Mouse (Mus musculus) heart, postnatal 25 days (tissue): ENCODE data around the gene Ttc9b. TPM values are rescaled to one million over a fixed set of nuclear protein-coding genes. Genes with fewer than 3 reads are reported as not detected.

Experiments
- DNase-seq: peaks from one replicate; pipeline ENCODE4 v3.0.0; 2022; ENCODE audit warnings: low spot score
- intact Hi-C: fragments of 180-260 bp; cut with DNase I; formaldehyde crosslinking; loops from one replicate; pipeline ENCODE4 v1.15.1; 2025
- total RNA-seq, 2 experiments: library from RNA; stranded (reverse); gene quantifications; 2 replicates each; pipeline ENCODE4 v1.2.3; 2021

Ttc9b gene
- total RNA-seq, 2 experiments from 2014 or later: not detected

DNA sequence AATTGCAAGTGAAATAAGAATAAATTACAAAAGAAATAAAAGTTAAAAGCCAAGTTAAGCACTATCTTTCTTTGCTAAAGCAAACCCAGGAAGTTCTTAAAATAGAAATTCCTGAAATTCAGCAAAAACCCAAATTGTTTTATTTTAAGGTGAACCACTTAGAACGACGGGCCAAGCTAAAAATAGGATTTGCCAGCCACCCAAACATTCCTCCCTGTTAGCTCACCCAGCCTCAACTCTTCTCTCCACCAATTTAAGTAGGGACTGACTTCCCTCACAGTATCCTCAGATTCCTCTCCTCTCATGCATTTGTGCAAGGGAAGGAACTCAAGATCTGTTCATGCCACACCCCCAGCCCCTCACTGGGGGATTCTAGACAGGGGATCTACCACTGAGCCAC lies 29.5 kb downstream of the Ttc9b start:
- DNase-seq: no peak
- intact Hi-C loops: no loop called here

DNA sequence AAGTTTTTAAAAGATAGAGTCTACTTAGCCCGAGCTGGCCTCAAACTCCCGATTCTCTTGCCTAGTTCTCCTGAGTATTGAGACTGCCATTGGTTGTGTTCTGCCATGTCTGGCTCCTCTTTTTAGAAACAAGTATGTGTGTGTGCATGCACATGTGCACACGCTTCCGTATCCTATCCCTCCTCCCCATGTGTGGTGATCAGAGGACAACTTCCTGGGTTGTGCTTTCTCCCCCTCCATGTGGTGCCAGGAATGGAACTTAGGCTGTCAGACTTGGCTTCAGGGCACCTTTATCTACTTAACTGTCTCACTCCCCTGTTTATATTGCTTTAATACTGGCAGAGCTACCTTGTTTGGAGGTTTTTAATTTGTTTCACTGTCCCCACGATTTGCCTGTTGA lies 31.5 kb downstream of the Ttc9b start:
- intact Hi-C loops: loop anchor here (1.0 to 5.0 kb wide), 3 partner anchors 34 to 348 kb away; partner anchors contain the start of gene Ltbp4
- no peak for DNase-seq

DNA sequence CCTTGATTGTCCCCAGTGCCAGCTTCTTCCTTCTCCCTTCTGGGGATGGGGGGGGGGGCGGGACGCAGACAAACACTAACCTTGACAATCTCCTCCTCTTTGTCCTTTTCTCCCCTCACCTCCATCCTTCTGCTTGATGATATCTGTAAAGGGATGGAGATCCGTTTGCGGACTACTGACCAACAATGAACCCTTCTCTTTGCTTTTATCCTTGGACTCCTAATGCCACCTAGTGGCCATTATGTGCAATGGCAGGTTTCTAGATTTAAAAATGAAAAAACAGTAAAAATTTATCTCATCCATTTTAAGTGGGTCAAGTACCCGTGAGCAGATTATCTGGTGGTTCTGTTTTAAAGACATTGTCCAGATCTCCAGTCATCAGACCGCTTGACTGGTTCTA lies 32.0 kb downstream of the Ttc9b start:
- DNase-seq: no peak

DNA sequence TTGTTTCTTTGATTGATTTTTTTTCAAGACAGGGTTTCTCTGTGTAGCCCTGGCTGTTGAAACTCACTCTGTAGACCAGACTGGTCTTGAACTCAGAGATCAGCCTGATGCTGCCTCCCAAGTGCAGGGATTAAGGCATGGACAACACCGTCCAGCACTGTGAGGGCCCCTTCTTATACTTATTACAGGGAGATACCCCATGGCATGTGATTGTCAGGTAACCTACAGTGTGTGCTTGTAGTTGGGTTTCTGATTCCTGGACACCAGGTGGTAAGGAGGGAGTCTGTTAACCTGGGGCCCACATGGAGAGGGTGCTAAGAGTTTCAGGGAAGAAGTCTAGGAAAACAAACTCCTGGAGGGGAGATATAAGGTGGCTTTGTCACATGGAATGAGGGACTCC lies 33.3 kb downstream of the Ttc9b start:
- no peak for DNase-seq
- intact Hi-C loops: loop anchor here (5.0 kb wide), 2 partner anchors 110 to 350 kb away; partner anchors contain the start of gene Ltbp4

More for the DNA sequence above, 32.0 kb downstream of the Ttc9b start:
- intact Hi-C loops: loop anchor here (1.0 to 5.0 kb wide), 3 partner anchors 34 to 348 kb away; partner anchors contain the start of gene Ltbp4

DNA sequence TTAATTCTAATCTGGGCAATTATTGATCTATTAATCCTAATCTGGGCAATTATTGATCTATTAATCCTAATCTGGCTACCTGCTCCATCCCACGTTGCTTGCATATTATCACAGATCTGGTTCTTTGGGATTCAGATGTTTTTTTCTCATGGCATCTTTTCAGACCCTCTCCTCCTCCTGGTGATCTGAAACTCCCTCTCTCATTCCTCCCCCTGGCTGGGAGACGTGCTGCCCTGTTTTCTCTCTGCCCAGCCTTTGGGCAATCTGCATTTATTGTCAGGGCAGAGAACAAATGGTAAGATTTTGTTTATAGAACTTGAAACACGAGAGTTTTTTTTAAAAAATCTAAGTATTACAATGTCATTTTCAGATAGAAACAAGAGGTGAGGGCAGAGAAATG lies 34.1 kb downstream of the Ttc9b start:
- intact Hi-C loops: loop anchor here (2.0 to 5.0 kb wide), 3 partner anchors 13 to 351 kb away; partner anchors contain the start of genes Ltbp4 and Map3k10
- DNase-seq: no peak

DNA sequence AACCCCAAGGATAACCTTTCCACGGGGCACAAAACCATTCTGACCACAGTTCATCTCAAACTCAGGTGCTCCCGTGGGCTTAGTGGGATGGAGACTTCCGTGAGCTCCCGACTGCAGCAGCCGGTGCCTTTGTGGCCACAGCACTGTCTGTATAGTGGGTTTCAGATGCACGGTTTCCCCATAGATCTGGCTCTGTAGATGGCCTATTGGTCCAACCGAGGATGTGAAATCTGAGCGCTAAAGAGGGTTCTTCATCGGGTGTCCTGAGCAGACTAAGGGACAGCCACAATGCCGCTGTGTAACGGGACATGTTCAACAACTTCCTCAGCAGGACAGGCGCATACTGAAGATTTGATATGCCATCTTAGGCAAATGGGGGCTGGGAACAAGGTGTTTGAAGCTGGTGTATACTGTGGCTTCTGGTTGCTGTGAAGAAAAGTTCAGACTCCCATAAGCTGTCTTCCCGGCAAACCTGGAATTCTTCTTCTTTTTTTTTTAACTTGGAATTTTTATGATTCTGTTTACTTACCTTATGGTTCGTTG lies 34.6 kb downstream of the Ttc9b start:
- no peak for DNase-seq
- intact Hi-C loops: loop anchor here (2.0 to 5.0 kb wide), 3 partner anchors 14 to 351 kb away; partner anchors contain the start of genes Ltbp4 and Map3k10

DNA sequence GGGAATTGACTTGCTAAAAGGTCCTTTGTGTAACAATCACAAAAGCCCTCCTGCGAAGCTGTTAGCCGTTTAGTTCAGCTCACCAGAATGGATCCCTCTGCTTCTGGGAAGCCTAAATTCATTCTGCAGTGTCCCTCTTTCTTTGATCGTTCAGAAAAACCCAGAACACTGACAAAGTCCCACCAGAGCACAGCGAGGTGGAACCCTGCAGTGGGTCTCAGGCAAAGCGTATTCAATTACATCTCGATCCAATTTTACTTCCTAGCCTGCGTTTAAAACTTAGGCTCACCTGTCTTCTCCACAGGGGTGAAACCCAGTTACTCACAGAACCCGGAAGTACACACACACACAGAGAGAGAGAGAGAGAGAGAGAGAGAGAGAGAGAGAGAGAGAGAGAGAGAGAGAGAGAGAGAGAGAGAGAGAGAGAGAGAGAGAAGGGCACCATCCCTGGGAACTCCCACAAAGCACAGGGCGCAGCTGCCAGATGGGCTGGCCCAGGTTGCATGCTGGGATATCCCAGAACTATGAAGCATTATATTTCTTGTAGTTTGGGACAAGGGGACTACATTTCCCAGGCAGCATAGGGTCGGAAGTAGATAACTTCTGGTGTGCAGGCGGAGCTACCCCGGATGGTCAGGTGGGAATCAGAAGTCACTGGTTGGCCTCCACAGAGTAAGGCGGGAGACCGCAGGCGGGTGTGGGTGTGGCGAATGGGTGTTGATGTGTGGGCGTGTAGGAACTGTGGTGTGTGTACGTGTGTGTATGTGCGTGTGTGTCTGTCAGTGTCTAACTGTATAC lies 35.3 kb downstream of the Ttc9b start, which contains the start of gene Zfp607b:
Zfp607b (plus strand) TSS at position 526 of the 798 bp plus-strand sequence.
- intact Hi-C loops: loop anchor here (2.0 to 5.0 kb wide), 3 partner anchors 14 to 352 kb away; partner anchors contain the start of genes Ltbp4 and Map3k10
- peak; percentile 91 for DNase-seq

DNA sequence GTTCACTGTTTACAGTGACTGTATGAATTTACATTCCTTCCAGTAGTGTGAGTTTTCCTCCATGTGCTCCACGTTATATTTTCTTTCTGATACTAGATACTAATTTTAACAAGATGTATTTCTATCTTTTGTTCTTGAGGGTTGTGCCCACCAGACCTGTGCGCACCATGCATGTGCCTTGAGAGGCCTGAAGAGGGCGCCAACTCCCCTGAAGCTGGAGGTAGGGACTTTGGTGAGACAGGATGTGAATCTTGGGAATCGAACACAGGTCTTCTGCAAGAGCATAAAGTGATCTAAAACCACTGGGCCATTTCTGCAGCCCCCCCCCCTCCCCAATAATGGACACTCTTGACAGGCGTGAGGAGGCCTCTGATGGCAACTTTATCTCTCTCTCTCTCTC lies 37.4 kb downstream of the Ttc9b start:
- no peak for DNase-seq
- intact Hi-C loops: loop anchor here (1.0 kb wide), 2 partner anchors 34 to 39 kb away; no protein-coding TSS in a partner anchor

DNA sequence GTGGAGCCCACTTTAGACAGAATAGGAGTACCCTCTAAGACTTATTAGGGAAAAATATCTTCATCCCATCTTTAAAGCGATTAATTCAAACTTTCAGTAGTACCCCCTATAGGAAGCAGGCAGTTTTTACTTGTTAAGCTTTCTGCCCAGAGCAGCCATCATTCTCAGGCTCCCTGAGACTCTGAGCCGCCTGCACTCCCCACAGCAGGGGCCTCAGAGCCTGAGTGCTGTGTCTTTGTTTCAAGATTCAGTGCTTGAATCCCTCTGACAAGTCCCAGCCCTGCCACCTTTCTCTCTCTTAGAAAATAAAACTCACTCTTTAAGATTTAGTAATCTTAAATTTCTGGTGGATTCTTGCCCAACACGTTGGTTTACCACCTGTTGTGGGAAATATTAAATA lies 43.0 kb downstream of the Ttc9b start:
- DNase-seq: no peak
- intact Hi-C loops: no loop called here

Other genes starting within 250 kb of the Ttc9b start
- under 1 TPM; 0.08 to 0.42 TPM for gene Sptbn4, start 206.2 kb upstream of the Ttc9b start, total RNA-seq
- 10 to 100 TPM; 30.1 to 30.5 TPM for gene Blvrb, start 205.9 kb upstream of the Ttc9b start, total RNA-seq
- 1 to 10 TPM; 6.4 to 8.0 TPM for gene Sertad3, start 180.1 kb upstream of the Ttc9b start, total RNA-seq
- gene Sertad1, start 167.0 kb upstream of the Ttc9b start, total RNA-seq: 10 to 100 TPM in 1 of 2 experiments, 1 to 10 TPM in 1; 7.9 to 13.0 TPM
- 1 to 10 TPM; 1.2 to 1.6 TPM for gene Prx, start 154.6 kb upstream of the Ttc9b start, total RNA-seq
- gene Hipk4, start 130.6 kb upstream of the Ttc9b start, total RNA-seq: under 1 TPM; 0.13 to 0.17 TPM
- gene Pld3, start 100.7 kb upstream of the Ttc9b start, total RNA-seq: 10 to 100 TPM; 23.3 to 27.1 TPM
- gene 2310022A10Rik, start 100.7 kb upstream of the Ttc9b start, total RNA-seq: 10 to 100 TPM; 64.6 to 71.9 TPM
- 100 to 1,000 TPM; 166 to 177 TPM for gene Akt2, start 62.4 kb upstream of the Ttc9b start, total RNA-seq
- gene Map3k10, start 20.7 kb downstream of the Ttc9b start, total RNA-seq: 10 to 100 TPM; 21.9 to 22.2 TPM
- gene Zfp607b, start 35.4 kb downstream of the Ttc9b start, total RNA-seq: under 1 TPM; 0.39 to 0.88 TPM
- gene Zfp60, start 77.5 kb downstream of the Ttc9b start, total RNA-seq: 1 to 10 TPM; 8.2 to 8.9 TPM
- gene Zfp626, start 153.3 kb downstream of the Ttc9b start, total RNA-seq: 1 to 10 TPM; 5.5 to 6.2 TPM
- gene Zfp59, start 184.7 kb downstream of the Ttc9b start, total RNA-seq: 1 to 10 TPM; 2.6 to 3.1 TPM
- gene Zfp607a, start 203.6 kb downstream of the Ttc9b start, total RNA-seq: 1 to 10 TPM; 3.3 to 3.5 TPM